Mouse (Mus musculus) MEL (cell line): ENCODE results near the gene Pgd.

ENCODE experiments used
- CTCF ChIP-seq, 3 experiments: IDR thresholded peaks in 2 of 3; conservative IDR thresholded peaks in 1 of 3; 2 replicates each; pipeline ENCODE4 v1.5.1; 2011 to 2012; ENCODE audit warnings: low read length in 3 of 3, low read depth in 2 of 3, mild to moderate bottlenecking in 2 of 3, improper control_type of control experiment in 1 of 3, inconsistent platforms in 1 of 3, mixed read lengths in 1 of 3, moderate library complexity in 1 of 3; ENCODE audit not compliant: control insufficient read depth in 1 of 3, insufficient read depth in 1 of 3, poor library complexity in 1 of 3, severe bottlenecking in 1 of 3
- HCFC1 ChIP-seq: IDR thresholded peaks from 2 replicates; pipeline ENCODE4 v1.6.1; 2012; ENCODE audit warnings: low read depth, mild to moderate bottlenecking, inconsistent platforms, low read length, improper control_type of control experiment, moderate library complexity
- JUND ChIP-seq: IDR thresholded peaks from 2 replicates; pipeline ENCODE4 v1.6.1; 2011; ENCODE audit warnings: low read depth, mild to moderate bottlenecking, improper control_type of control experiment, low read length
- NELFE ChIP-seq: IDR thresholded peaks from 2 replicates; pipeline ENCODE4 v1.6.1; 2011; ENCODE audit warnings: low read depth, low read length, improper control_type of control experiment
- POLR2A ChIP-seq, 2 experiments: IDR thresholded peaks; 2 replicates each; pipeline ENCODE4 v1.6.1; 2011 to 2012; ENCODE audit warnings: low read length in 2 of 2, mild to moderate bottlenecking in 2 of 2, control low read depth in 1 of 2, improper control_type of control experiment in 1 of 2, low read depth in 1 of 2, moderate library complexity in 1 of 2; ENCODE audit not compliant: control insufficient read depth in 1 of 2, insufficient read depth in 1 of 2, poor library complexity in 1 of 2
- POLR2AphosphoS2 ChIP-seq: IDR thresholded peaks from 2 replicates; pipeline ENCODE4 v1.6.1; 2011; ENCODE audit warnings: low read length, improper control_type of control experiment

DNA sequence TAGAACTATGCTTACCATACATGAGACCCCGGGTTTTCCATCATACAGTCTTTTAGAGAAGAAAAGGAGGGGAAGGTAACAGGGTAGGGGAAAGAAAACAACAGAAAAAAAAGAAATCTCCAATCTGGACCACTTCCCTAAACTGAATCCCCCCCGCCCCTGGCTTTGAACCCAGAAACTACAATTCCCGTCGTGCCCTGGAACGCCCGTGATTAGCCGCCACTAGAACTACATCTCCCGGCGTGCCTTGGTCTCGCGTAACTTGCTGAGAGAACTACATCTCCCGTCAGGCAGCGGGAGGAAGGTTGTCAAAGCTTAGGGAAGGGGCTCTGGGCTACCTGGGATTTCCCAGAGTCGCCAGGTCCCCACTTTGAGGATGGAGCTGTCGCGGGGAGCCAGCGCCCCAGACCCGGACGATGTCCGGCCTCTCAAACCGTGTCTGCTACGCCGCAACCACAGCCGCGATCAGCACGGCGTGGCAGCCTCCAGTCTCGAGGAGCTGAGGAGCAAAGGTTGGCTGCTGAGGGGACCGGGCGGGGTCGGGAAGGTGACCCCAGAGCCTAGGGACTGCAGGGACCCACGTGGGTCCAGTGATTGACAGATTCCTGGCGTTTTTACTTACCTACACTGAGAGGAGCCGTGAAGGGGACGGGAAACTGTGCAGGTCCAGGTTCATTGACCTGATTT lies 62.6 kb downstream of the Pgd start, which contains the start of gene Dffa:
- TF ChIP-seq JUND (no peak), POLR2AphosphoS2 (no peak), NELFE (peak; percentile 65; the same call in 1 of the 2 replicates), HCFC1 (peak; percentile 100), CTCF (IDR thresholded peaks at IDR 0.05 in 2 of 3, conservative IDR thresholded peaks at IDR 0.05 in 1 of 3; ENCODE audit: control insufficient read depth in 1 of 3, insufficient read depth in 1 of 3, low read depth in 2 of 3, low read length in 3 of 3, poor library complexity in 1 of 3, severe bottlenecking in 1 of 3) (no peak), POLR2A (IDR thresholded peaks at IDR 0.05; ENCODE audit: control insufficient read depth in 1 of 2, insufficient read depth in 1 of 2, low read depth in 1 of 2, low read length in 2 of 2, poor library complexity in 1 of 2) (peak; percentile 77)
